ENCODE assay signal across 1 mouse cellular context in the genomic region with DNA sequence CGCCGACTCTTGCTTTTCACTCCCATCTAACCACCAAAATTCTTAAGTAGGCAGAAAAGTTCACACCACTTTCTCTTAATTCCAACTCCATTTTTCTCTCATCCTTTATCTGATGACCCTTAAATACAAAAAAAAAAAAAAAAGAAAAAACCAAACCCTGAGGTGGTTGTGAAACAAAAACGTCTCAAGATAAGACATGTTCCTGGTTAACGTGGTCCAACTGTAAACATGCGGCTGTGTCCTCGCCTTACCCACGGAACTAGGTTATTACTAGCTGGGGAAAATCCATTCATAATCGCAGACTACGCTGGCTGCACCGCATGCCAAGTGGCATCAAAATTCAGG.
TF ChIP-seq lines count a peak whose summit lies in the region.

No protein-coding gene starts in this region.

TF ChIP-seq in MEL, 35 proteins besides CTCF, POLR2A, EP300 and RAD21 (continued from another document):
- TF ChIP-seq NRF1 (IDR thresholded peaks at IDR 0.05; ENCODE audit: insufficient read depth, low read depth, low read length, poor library complexity, severe bottlenecking) = no peak
- no peak for TF ChIP-seq POLR2AphosphoS2 (IDR thresholded peaks at IDR 0.05; ENCODE audit: low read length)
- no peak for TF ChIP-seq CHD1 (IDR thresholded peaks at IDR 0.05; ENCODE audit: low read depth, low read length)
- no peak for TF ChIP-seq HCFC1 (IDR thresholded peaks at IDR 0.05; ENCODE audit: low read depth, low read length)
- no peak for TF ChIP-seq NELFE (IDR thresholded peaks at IDR 0.05; ENCODE audit: low read depth, low read length)
- no peak for TF ChIP-seq MAFK (IDR thresholded peaks at IDR 0.05; ENCODE audit: borderline replicate concordance, low read depth, low read length)
- no peak for TF ChIP-seq E2F4 (IDR thresholded peaks at IDR 0.05; ENCODE audit: borderline replicate concordance, low read depth, low read length)
- no peak for TF ChIP-seq CHD2 (IDR thresholded peaks at IDR 0.05; ENCODE audit: low read length)
- TF ChIP-seq ZMIZ1 (IDR thresholded peaks at IDR 0.05; ENCODE audit: low read depth, low read length) = no peak
- TF ChIP-seq POLR2AphosphoS5 (IDR thresholded peaks at IDR 0.05; ENCODE audit: borderline replicate concordance, low read depth, low read length) = no peak
- TF ChIP-seq ZC3H11A (IDR thresholded peaks at IDR 0.05; ENCODE audit: low read depth, low read length) = no peak
- peak; percentile 67 for TF ChIP-seq GATA1 (IDR thresholded peaks at IDR 0.05; ENCODE audit: low read depth, low read length)
- TF ChIP-seq USF2 (IDR thresholded peaks at IDR 0.05; ENCODE audit: borderline replicate concordance in 1 of 2, insufficient read depth in 1 of 2, low read depth in 1 of 2, low read length in 2 of 2) = no peak
- no peak for TF ChIP-seq KAT2A (conservative IDR thresholded peaks at IDR 0.05; ENCODE audit: low read depth, low read length)
- peak; percentile 45 for TF ChIP-seq ETS1 (IDR thresholded peaks at IDR 0.05; ENCODE audit: low read depth, low read length)
- TF ChIP-seq TAL1 (IDR thresholded peaks at IDR 0.05; ENCODE audit: low read length) = no peak
TF ChIP-seq in MEL: peak in this region for 9.
